9 mouse cellular contexts compared by ENCODE assay signal in genomic region chr8:93430637-93431036, GRCm38 (mm10). TPM values are rescaled to one million over a fixed set of nuclear protein-coding genes. Genes with fewer than 3 reads are reported as not detected.
DNase-seq lines count a peak whose midpoint lies in the region; ATAC-seq lines count a peak whose summit lies in the region.
"Had no signal": no experiment of that assay in that cellular context is flagged by ENCODE, and none has a peak within 500 bp of the region (broad histone marks: within the 10 kb centered on the region; RNA-seq: fewer than 3 reads in every experiment).

No protein-coding gene starts in this region.

- H3K36me3 ChIP-seq in neural tube, embryonic 15.5 days: no peaks in the 10 kb centered on the region

- 3% methylated on average over 3 of the region's 3 CpGs for WGBS in neural tube, embryonic 15.5 days

- no peak overlapping the region for H3K4me3 ChIP-seq in neural tube, embryonic 15.5 days (replicated peaks)
- H3K4me3 ChIP-seq: myocyte had no signal

- intact Hi-C loops in left cerebral cortex, postnatal 4 days (cut with DNase I): loop anchor here (2.0 to 5.0 kb wide), 2 partner anchors 420 to 613 kb away; no protein-coding TSS in a partner anchor

- ATAC-seq in neural tube, embryonic 15.5 days (ENCODE audit: low FRiP score): no peak
- peak; percentile 92 for ATAC-seq in frontal cortex, adult (ENCODE audit: low TSS enrichment)

- H3K4me2 ChIP-seq in neural tube, embryonic 15.5 days: no peak overlapping the region

- H3K4me1 ChIP-seq in neural tube, embryonic 15.5 days: 0 out of 2 replicates have a peak, but pooled peaks cover 2% of the 10 kb centered on the region

- peak; percentile 79 for DNase-seq in neural tube, embryonic 10.5 days (ENCODE audit: extremely low spot score, low spot score)
- peak; percentile 17 for DNase-seq in cerebellum, adult 11-12 months
- peak; percentile 28 to 76 for DNase-seq in kidney, adult 8-10 months
- peak; percentile 75 for DNase-seq in left cerebral cortex, postnatal 4 days
- DNase-seq in ovary, adult 18-20 months (ENCODE audit: low spot score): peak; percentile 14
- DNase-seq in spleen, postnatal 14 days (ENCODE audit: low spot score in 2 of 2): no peak

- no peaks in the 10 kb centered on the region for H3K27me3 ChIP-seq in neural tube, embryonic 15.5 days (replicated peaks)

- H3K27ac ChIP-seq in neural tube, embryonic 15.5 days (replicated peaks): no peak overlapping the region

- no peaks in the 10 kb centered on the region for H3K9me3 ChIP-seq in neural tube, embryonic 15.5 days (replicated peaks)

- H3K9ac ChIP-seq in neural tube, embryonic 15.5 days (replicated peaks): no peak overlapping the region

RNA-seq across cellular contexts. Expression of gene Ces1h, which starts 51.1 kb away (rescaled TPM):
- polyA plus RNA-seq in neural tube, embryonic 15.5 days (2015; fragmentation: Nextera tagmentation; extraction: Ambion mirVana): not detected in 2 replicates
- not detected for total RNA-seq in left cerebral cortex, postnatal 4 days (2021)
- polyA plus RNA-seq: myocyte had no signal

Comparison
In these comparisons a context has a peak if more than half of its experiments do, and no peak if none do; other contexts are left out.
1. DNase-seq: peak in neural tube, embryonic 10.5 days (single experiment), cerebellum, adult 11-12 months (single experiment), kidney, adult 8-10 months (2 of 2), left cerebral cortex, postnatal 4 days (single experiment) and ovary, adult 18-20 months (single experiment); none in spleen, postnatal 14 days (0 of 2).